Mouse (Mus musculus): Measurements from ENCODE around the gene Grhl3.

Gene Grhl3

GRCm38 (mm10) chr4:135575365-135576140 is 2.1 kb upstream of the Grhl3 start:
- no peak for DNase-seq (ENCODE audit: low spot score in 2 of 2)

- DNase-seq (ENCODE audit: low spot score in 2 of 2) = no peak
These were observed 1.2 kb downstream of the Grhl3 start for GRCm38 (mm10) chr4:135572276-135572675.

GRCm38 (mm10) chr4:135571037-135571550 is 2.3 kb downstream of the Grhl3 start:
- DNase-seq (ENCODE audit: low spot score in 2 of 2) = no peak

DNA sequence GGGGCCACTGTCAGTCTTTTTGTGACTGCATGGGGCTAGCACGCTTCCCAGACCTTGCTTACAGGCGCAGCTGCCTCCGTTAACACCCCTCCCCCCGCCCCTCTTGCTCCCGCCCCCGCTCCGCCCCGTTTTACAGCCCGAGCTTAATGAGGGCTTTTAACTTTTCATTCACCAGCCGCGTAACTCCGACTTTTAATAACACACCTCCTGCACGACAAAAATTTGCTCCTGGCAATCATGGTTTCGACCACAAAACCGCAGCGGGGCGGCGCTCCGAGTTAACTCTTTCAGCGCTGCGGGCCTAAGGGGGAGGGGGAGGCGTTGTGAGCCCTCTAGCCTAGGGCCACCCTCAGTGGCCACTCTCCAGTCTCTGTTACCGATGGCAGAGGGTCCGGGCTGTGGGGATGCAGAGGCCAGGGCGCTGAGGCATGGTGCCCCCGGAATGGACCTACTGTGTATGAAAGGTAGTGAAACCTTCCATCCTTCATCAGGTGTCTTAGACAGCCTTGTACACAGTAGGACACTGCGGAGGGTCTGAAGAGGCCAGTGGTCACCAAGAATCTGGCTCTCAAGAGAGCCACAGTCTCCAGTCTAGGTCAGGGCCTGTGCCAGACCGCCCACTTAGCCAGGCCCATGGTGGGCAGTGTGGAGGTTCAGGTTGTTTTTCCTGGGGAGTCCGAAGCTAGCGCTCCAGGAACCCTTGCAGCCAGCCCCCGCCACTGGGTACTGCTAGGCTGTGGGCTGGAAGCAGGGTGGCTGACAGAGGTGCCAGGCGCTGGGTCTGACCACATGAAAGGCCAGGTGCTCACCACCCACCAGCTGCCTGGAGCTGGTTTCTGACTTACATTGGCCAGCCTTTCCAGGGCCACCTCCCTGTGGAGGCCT is 3.0 kb downstream of the Grhl3 start:
- no peak for DNase-seq (ENCODE audit: low spot score in 2 of 2)

GRCm38 (mm10) chr4:135569201-135569600 is 4.2 kb downstream of the Grhl3 start:
- no peak for DNase-seq (ENCODE audit: low spot score in 2 of 2)

DNA sequence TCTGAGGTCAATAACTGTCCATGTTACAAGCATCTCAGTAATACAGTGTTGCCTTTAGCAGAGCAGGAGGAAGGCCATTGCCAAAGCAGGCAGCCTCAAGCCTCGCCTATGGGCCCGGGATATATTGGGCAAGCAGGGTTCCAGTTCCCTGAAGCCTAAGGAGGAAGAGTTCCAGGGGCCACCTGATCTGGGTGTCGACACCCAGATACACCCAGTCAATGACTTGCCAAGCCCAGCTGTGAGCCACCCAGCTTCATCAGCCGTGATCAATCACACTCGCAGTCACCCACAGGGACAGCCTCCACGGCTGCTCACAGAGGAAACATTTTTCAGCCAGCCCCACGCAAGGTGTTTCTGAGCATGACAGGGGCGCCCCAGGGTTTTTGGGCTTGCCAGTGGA is 5.9 kb downstream of the Grhl3 start:
- DNase-seq (ENCODE audit: low spot score in 2 of 2) = no peak

DNA sequence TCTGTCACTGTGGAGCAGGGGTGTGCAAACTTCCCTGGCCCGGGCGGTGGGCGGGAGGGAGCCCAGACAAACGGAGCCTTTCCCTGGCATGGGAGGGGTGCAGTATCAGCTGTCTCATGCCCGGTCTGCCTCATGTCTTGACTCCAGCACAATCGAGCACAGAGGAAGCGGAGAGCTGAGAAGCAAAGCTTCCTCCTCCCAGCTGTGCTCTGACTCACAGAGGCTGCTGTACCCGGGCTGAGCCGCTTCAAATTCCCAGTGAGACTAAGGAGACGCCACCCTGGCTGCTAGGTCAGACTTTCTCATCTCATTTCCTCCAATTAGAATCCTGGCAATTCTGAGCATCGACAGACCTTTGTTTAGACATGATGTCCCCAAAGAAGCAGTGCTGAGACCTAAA is 6.4 kb downstream of the Grhl3 start:
- DNase-seq (ENCODE audit: low spot score in 2 of 2) = peak in 1 of 2 experiments; percentile 10

DNA sequence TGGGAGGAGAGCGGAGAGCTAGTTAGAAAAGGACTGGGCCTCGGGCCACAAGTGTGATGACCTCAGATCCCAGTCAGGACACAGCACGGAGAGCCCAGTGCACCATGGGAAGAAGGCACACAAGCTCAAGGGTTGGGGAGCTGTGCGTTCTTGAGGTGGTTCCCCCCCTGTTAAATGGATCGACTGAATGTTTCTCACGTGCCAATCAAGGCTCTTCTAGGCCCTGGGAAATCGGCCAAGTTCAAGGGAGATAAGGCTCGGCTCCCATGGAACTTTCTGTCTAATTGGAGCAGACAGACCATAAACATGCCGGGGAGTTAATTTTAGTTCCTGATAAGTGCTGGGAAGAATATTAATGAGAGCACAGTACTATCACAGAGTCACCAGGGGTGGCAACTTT is 8.0 kb downstream of the Grhl3 start:
- DNase-seq (ENCODE audit: low spot score in 2 of 2) = no peak

DNA sequence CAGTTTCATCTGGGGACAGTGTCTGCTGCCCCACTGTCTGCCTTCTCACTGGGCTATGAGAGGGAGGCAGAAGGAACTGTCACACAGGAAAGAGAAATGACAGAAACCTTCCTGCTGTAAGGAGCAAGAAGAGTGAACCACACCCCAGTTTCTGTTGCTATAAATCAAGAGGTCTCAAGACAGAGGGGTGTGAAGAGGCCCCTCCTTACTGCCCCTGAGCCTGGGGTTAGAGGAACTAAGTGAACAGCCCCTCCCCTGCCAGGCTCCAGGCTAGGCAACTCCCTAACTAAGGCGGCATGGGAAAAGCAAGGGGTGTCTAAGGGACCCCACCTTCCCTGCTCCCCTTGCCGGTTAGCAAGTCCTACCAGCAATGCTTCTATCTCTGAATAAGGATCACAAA is 9.6 kb downstream of the Grhl3 start:
- no peak for DNase-seq (ENCODE audit: low spot score in 2 of 2)

DNA sequence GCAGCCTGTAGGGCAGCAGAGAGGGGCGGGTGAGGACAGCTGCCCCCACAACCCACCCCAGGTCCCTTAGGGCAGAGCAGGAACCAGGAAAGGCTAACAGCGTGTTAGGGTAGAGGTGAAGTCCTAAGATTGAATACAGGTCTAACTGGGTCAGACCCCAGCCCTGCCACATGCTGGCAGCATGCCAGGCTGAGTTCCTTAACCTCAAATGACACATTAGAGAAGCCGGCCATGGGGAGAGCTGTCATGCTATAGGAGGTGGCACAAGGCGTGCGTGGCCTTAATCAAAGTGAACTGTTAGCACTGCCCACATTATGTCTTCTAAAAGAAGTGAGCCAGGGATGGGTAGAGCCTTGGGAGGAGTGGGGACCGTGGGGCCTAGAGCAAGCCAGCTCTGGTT is 24.1 kb downstream of the Grhl3 start:
- DNase-seq (ENCODE audit: low spot score in 2 of 2) = no peak

DNA sequence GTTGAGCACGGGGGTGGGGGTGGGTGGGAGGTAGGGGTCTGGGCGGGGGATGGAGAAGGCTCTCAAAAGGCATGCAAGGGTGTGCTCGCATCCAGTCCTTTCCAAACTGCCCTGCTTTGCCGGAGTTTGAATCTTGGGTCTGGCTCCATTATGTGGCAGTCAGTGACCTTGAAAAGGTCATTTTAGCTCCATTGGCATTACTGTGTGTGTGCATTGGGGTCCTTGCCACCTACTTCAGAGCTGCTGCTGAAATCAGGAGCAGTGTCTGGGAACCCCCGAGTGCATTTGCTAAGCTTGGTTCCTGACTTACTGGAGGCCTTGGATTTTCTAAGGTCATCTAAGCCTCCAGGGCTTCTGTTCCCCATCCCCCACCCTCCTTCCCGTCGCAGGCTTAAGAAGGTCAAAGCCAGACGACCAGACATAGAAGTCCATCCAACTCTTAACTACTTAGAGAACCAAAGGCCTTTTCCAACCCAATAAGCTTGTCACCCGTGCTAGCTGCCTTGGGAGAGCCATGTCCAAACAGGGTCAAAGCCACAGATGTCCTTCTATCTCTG is 24.8 kb downstream of the Grhl3 start:
- no peak for DNase-seq (ENCODE audit: low spot score in 2 of 2)

DNA sequence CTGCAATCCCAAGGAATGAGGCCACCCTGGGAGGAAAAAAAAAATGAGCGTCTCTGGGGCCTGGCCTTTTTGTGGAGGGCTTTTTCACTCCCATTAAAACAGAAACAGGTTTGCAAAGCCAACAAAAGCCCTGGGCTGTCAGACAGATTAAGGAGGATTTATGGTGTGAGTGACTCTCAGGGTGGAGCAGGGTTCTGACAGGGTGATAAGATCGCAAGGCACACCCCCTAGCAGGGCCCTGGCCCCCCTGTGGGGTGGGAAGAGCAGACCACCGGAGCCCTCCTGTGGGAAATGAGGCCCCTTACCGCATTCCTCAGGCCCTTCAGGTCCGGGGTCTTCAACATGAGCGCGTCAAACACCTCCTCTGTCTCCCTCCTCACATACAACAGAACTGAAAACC is 25.3 kb downstream of the Grhl3 start:
- no peak for DNase-seq (ENCODE audit: low spot score in 2 of 2)

- DNase-seq (ENCODE audit: low spot score in 2 of 2) = no peak
These were observed 25.9 kb downstream of the Grhl3 start for GRCm38 (mm10) chr4:135547551-135547950.

DNA sequence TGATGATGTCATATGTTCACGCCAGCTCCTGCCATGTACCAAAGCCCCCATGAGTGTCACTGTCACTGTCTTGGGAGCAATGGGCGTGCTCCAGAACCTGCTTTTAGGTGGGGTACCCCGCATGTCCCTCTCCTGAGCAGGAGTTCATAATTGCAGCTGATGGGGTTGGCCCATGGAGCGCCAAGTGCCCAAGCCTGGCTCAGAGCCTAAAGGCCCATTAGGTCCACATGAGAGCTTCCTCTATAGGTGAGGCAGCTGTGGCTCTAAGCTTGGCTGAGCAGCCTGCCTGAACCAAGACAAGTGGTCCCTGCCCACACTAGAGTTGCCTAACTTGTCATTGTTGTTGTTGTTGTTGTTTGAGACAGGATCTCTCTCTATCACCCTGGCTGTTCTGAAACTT is 26.6 kb downstream of the Grhl3 start:
- no peak for DNase-seq (ENCODE audit: low spot score in 2 of 2)

- DNase-seq (ENCODE audit: low spot score in 2 of 2) = no peak
These were observed 27.4 kb downstream of the Grhl3 start for GRCm38 (mm10) chr4:135546008-135546407.

DNA sequence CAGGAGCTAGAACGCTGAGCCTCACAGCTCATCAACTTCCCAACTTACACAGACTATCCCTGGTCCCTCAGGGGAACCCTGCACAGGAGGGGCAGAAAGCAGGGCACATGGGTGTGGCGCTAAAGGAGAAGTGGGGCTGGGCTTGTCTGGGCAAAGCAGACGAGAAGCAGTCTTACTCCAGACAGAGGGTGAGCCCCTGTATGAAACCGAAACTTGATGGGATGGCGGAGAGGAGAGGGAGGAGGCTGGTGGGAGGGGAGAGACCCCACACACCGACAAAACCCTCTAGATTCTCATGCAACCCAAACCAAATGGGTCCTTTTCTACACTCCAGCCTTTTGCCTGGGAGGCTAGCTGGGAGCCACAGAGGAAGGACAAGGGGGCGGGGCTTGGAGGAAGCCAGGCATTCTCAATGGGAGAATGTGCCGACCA is 28.3 kb downstream of the Grhl3 start:
- DNase-seq (ENCODE audit: low spot score in 2 of 2) = no peak

- DNase-seq (ENCODE audit: low spot score in 2 of 2) = no peak
These were observed 29.1 kb downstream of the Grhl3 start for GRCm38 (mm10) chr4:135544284-135544683.

DNA sequence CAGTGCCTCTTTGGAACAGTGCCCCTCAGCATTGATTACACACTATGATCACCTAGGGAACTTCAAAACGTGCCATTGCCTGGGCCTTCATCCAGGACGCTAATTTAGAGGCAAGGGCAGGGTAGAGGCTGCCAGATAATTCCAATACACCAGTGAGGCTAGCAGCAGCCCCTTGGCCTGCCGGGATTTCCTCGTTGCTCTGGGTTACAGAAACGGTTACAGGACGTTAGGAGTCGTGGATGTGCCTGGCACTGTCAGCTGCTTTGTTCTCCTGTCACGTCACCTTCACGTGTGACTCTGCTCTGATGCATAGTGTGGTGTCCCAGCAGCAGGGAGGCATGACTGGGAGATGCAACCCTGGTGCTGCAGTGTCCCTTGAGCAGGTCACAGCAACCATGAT is 33.4 kb downstream of the Grhl3 start:
- DNase-seq (ENCODE audit: low spot score in 2 of 2) = no peak

GRCm38 (mm10) chr4:135539056-135539455 is 34.4 kb downstream of the Grhl3 start:
- no peak for DNase-seq (ENCODE audit: low spot score in 2 of 2)

GRCm38 (mm10) chr4:135535021-135535420 is 38.4 kb downstream of the Grhl3 start:
- DNase-seq (ENCODE audit: low spot score in 2 of 2) = no peak

- DNase-seq (ENCODE audit: low spot score in 2 of 2) = no peak
These were observed 40.4 kb downstream of the Grhl3 start for GRCm38 (mm10) chr4:135533001-135533400.

Data from frontal cortex, postnatal 14 days (tissue).